Mouse (Mus musculus) urinary bladder, postnatal 25 days (tissue): Measurements from ENCODE around the gene Cxadr.

Source experiments
- DNase-seq: peaks from one replicate; pipeline ENCODE4 v3.0.0; 2022; ENCODE audit warnings: low spot score

Gene Cxadr

GRCm38 (mm10) chr16:78371491-78372046 is 70.3 kb downstream of the Cxadr start:
- DNase-seq = no peak

GRCm38 (mm10) chr16:78372786-78373185 is 71.5 kb downstream of the Cxadr start:
- DNase-seq = no peak

GRCm38 (mm10) chr16:78373743-78374142 is 72.5 kb downstream of the Cxadr start:
- DNase-seq = no peak

GRCm38 (mm10) chr16:78375222-78375621 is 73.9 kb downstream of the Cxadr start:
- no peak for DNase-seq

GRCm38 (mm10) chr16:78375821-78376691 is 74.8 kb downstream of the Cxadr start:
- DNase-seq = peak; percentile 52

- DNase-seq = peak; percentile 84
These were observed 75.7 kb downstream of the Cxadr start, which contains the start of gene Btg3 for GRCm38 (mm10) chr16:78376745-78377570. Gene Btg3 (minus strand): TSS chr16:78377192.

- DNase-seq = no peak
These were observed 77.2 kb downstream of the Cxadr start for GRCm38 (mm10) chr16:78378493-78378892.

- no peak for DNase-seq
These were observed 87.8 kb downstream of the Cxadr start for GRCm38 (mm10) chr16:78389122-78389521.

GRCm38 (mm10) chr16:78389986-78390385 is 88.7 kb downstream of the Cxadr start:
- no peak for DNase-seq

GRCm38 (mm10) chr16:78391354-78391753 is 90.1 kb downstream of the Cxadr start:
- no peak for DNase-seq

GRCm38 (mm10) chr16:78398734-78399133 is 97.4 kb downstream of the Cxadr start:
- DNase-seq = no peak

GRCm38 (mm10) chr16:78399423-78399822 is 98.1 kb downstream of the Cxadr start:
- no peak for DNase-seq

GRCm38 (mm10) chr16:78402316-78402715 is 101.0 kb downstream of the Cxadr start:
- DNase-seq = no peak

- DNase-seq = no peak
These were observed 105.4 kb downstream of the Cxadr start for GRCm38 (mm10) chr16:78406657-78407056.

GRCm38 (mm10) chr16:78407855-78408254 is 106.6 kb downstream of the Cxadr start:
- DNase-seq = no peak
